Mouse (Mus musculus) cortical plate, adult 2 months (tissue): ENCODE data around the gene Efhd2. TPM values are rescaled to one million over a fixed set of nuclear protein-coding genes. Genes with fewer than 3 reads are reported as not detected.
A peak's percentile ranks its signal among the peaks of the same experiment; 100 is the strongest.

Experiments used
- H3K27ac ChIP-seq: fragments of 200-500 bp; 2 replicates; pipeline ENCODE4 v1.5.1; 2012; ENCODE audit warnings: low read length, control low read depth, inconsistent platforms; ENCODE audit not compliant: insufficient read depth
- H3K4me1 ChIP-seq: fragments of 200-500 bp; 2 replicates; pipeline ENCODE4 v1.6.1; 2011; ENCODE audit warnings: low read length; ENCODE audit not compliant: control insufficient read depth, insufficient read depth
- H3K4me3 ChIP-seq: fragments of 200-500 bp; 2 replicates; pipeline ENCODE4 v1.5.1; 2011; ENCODE audit warnings: mild to moderate bottlenecking, low read length, control low read depth; ENCODE audit not compliant: insufficient read depth
- CTCF ChIP-seq: fragments of 200-500 bp; IDR thresholded peaks from 2 replicates; pipeline ENCODE4 v1.5.1; 2011; ENCODE audit warnings: mild to moderate bottlenecking, control low read depth, low read length; ENCODE audit not compliant: insufficient read depth; ENCODE audit errors: extremely low read depth
- POLR2A ChIP-seq: fragments of 200-500 bp; IDR thresholded peaks from 2 replicates; pipeline ENCODE4 v1.6.1; 2011; ENCODE audit warnings: mild to moderate bottlenecking, low read length, control low read depth; ENCODE audit not compliant: insufficient read depth; ENCODE audit errors: extremely low read depth
- polyA plus RNA-seq: library from polyadenylated mRNA; depleted of rRNA; stranded (reverse); fragments of >200 nt; gene quantifications from 2 replicates; pipeline ENCODE4 v1.2.3, GENCODE M21; 2012

Efhd2 gene
- polyA plus RNA-seq, 1 experiment, result 365 TPM

DNA sequence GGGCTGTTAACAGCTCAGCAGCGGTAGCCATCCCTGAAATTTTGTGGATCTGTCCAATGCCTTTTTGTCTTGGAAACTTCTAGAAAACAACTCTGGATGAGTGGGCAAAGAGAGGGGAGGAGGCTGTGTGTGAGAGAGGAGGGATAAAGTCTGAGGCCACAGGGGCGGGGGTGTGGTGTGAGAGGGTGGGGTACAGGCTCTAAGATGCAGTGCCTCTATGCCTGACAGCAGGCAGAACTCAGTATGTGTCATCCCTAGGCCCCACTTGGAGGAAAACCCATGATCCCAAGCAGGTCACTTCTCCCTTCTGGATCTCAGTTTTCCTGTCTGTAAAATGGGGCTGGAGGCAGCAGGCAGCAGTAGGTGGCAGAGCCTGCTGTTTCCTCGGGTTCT lies 3.4 kb downstream of the Efhd2 start:
- Histone ChIP-seq H3K4me1 (peaks cover 13% of the 10 kb centered on the region), H3K27ac (peak overlapping the region; percentile 39), H3K4me3 (peak overlapping the region; percentile 94; the same call in 1 of the 2 replicates)
- TF ChIP-seq POLR2A (no peak), CTCF (no peak)

DNA sequence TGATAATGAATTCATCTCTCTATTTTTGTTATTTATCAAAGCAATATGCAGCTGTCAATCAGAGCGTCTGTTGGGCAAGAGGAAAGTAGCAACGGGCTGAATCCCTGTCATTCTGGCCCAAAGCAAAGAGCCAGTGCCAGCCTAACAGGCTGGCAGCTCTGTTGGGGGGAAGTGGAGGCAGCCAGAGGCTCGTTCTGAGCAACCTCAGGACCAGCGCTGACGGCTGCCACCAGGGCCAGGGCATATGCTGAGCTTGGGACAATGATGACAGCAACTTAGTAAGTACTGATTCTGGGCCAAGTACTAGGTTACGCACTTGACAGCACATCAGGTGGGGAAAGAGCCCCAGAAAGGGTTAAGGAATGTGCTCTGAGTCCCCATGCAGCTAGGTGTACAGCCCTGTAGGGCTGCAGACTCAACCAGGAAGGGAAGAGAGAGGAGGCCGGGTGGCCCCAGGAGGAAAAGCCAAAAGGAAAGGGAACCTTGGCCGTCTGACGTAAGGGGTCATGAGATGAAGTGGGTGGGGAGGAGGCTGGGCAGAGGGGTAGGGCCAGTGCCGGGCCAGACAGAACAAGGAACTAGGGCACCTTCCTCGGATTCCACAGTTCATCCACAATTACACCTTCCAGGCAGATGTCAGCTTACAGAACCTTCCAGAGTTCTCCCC lies 3.9 kb downstream of the Efhd2 start:
- H3K4me3 ChIP-seq, result peak overlapping the region; percentile 94; the same call in 1 of the 2 replicates
- H3K27ac ChIP-seq, result peak overlapping the region; percentile 39
- TF ChIP-seq CTCF (no peak), POLR2A (0 out of 2 replicates have a peak, but pooled peaks have one; percentile 21)
- H3K4me1 ChIP-seq, result peaks cover 13% of the 10 kb centered on the region

DNA sequence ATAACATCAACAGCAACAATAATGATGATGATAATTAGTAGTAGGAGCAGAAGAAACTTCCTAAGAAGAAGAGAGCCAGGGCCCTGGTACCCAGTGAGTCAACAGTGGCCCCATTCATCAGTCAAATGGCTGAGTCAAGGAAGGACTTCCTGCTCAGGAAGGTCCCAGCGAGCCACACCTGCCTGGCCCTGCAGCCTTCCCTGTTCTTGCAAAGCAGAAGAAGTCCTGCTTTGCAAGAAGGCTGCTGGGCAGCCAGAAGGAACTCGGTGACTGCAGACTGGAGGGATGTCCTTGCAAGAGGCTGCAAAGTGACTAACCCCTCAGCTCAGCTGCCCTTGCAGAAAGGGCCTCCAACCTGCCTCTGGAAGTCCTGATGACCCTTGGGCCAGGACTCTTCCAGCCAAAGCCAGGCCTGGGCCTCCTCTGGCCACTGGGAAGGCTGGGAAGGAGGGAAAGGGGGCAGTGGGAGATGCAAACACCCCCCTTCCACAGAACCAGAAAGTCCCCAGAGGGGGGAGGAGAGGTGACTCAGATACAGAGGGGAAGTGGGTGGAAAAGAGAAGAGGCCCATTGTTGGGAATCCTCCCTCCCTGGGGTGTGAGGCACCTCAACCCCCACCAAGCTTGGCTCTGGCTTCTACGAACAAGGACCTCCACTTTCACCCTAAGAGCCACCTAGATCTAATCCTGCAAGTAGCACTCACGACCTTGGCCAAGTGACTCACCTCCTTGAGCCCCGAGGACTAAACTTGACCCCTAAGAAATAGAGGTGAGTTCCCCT lies 5.1 kb downstream of the Efhd2 start:
- no peak overlapping the region; the same call in 1 of the 2 replicates for H3K4me3 ChIP-seq
- peaks cover 13% of the 10 kb centered on the region for H3K4me1 ChIP-seq
- TF ChIP-seq CTCF (no peak), POLR2A (no peak)
- 0 out of 2 replicates have a peak overlapping the region, but pooled peaks have one; percentile 20 for H3K27ac ChIP-seq

DNA sequence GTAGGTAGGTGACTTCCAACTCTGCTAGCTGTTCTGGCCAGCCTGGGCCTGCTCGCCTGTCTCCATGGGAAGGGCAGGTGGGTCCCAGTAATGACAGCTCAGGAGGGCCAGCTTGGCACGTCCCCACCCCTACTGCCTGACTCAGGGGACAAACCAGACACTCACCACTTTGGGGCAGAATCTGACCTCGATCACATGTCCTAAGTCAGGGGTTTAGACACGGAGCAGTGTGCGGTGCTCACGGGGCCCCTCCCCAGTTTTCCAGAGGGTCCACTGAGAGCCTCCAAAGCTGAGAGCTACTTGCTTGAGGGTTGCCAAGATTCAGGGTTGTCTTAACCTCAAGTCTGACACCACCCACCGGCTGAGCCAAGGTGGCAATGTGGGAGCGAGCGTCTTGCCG lies 6.7 kb downstream of the Efhd2 start:
- Histone ChIP-seq H3K4me1 (peaks cover 13% of the 10 kb centered on the region), H3K4me3 (no peak overlapping the region), H3K27ac (no peak overlapping the region)
- TF ChIP-seq POLR2A (no peak), CTCF (no peak)

DNA sequence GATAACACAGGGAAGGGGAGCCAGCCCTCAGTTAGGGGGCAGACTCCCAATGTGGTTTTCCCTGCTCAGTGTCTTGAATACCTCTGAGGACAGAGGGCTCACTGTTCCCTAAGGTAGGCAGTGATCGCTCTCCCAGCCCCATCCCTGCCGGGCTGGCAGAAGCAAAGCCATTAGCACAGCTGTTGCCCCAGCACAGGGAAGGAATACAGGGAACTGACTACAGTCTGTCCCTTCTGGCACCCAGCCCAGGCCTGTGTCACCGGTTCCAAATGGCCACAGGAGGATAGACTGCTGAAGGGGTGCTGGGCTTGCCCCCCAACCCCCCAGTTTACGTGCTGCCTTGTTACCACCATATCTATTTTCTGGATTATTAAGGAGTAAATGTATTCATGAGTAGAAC lies 7.2 kb downstream of the Efhd2 start:
- H3K27ac ChIP-seq, result peak overlapping the region; percentile 62
- no peak for TF ChIP-seq POLR2A
- TF ChIP-seq CTCF, result no peak
- no peak overlapping the region for H3K4me3 ChIP-seq
- H3K4me1 ChIP-seq, result peaks cover 13% of the 10 kb centered on the region

DNA sequence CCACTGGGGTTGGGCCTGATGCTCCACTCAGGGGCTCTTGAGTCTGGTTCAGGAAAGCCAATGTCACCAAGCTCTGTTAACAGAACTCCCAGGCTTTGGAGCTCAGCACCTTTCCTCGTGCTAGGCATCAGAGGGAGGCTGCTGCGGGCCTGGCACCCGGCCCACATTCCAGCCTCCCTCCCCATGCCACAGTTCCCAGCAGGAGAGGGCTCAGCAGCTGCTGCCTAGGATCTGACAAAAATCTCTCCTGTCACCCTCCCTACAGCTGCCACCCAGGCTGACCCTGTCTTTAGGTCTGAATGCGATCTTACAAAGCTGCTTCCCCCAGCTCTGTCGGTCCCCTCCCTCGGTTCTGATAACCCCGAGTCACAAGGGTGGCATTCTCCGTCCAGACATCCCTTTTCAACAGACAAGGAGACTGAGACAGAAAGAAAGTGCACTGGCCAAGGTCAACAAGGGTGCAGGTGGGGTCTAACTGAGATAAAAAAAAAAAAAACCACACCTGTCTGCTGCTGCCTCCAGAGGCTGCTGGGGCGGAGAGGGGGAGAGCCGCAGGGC lies 7.7 kb downstream of the Efhd2 start:
- H3K27ac ChIP-seq, result peak overlapping the region; percentile 62
- TF ChIP-seq POLR2A (no peak), CTCF (no peak)
- no peak overlapping the region for H3K4me3 ChIP-seq
- peaks cover 11% of the 10 kb centered on the region for H3K4me1 ChIP-seq

DNA sequence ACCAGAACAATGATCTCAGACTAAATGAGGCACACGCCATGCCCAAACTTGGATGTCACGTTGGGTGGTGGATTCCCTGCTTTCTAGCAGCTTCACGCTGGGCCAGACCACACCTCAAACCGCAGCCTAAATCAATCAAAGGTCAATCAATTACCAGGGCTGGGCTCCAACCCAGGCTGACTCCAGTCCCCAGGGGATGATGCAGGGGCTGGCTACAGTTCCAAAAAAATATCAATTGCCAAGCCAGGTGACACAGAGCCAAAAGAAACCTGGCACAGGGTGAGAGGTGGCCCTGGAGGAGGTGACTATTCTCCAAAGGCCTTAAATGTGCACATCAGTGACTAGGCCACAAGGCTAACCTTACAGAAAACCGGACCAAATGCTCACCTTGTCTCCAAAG lies 9.1 kb downstream of the Efhd2 start:
- TF ChIP-seq POLR2A, result no peak
- no peak for TF ChIP-seq CTCF
- no peak overlapping the region for H3K27ac ChIP-seq
- H3K4me1 ChIP-seq, result peaks cover 9% of the 10 kb centered on the region
- H3K4me3 ChIP-seq, result no peak overlapping the region

DNA sequence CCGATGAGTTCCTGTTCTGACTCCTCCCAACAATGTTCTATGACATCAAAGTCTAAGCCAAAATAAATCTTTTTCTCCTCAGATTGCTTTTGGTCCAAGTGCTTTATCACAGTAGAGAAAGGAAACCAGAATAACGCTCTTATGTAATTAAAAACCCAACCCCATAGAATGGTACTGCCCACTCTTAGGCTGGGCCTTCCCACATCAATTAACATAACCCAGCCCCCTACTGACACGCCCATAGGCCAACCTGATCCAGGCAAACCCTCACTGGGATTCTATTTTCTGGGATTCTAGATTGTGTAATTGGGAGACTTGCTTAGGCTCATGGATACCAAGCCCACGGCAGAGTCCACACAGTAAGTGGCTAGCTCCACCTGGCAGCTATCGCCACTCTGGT lies 9.7 kb downstream of the Efhd2 start:
- no peak overlapping the region for H3K4me3 ChIP-seq
- H3K27ac ChIP-seq, result no peak overlapping the region
- H3K4me1 ChIP-seq, result peaks cover 9% of the 10 kb centered on the region
- TF ChIP-seq POLR2A, result no peak
- TF ChIP-seq CTCF, result no peak

DNA sequence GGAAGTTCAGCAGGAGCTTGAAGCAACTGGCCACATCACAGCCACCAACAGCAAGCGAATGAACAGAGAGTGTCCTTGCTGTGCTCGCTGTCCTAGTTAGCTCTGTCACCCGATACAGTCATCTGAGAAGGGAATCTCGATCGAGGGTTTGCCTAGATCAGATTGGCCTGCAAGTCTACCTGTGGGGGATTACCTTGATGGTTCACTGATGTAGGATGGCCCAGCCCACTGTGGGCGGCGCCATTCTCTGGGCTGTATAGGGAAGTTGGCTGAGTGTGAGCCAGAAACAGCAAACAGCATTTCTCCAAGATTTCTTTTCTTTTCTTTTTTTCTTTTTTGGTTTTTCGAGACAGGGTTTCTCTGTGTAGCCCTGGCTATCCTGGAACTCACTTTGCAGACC lies 10.2 kb downstream of the Efhd2 start:
- no peak overlapping the region for H3K4me3 ChIP-seq
- TF ChIP-seq POLR2A (no peak), CTCF (no peak)
- no peak overlapping the region for H3K27ac ChIP-seq
- peaks cover 9% of the 10 kb centered on the region for H3K4me1 ChIP-seq

DNA sequence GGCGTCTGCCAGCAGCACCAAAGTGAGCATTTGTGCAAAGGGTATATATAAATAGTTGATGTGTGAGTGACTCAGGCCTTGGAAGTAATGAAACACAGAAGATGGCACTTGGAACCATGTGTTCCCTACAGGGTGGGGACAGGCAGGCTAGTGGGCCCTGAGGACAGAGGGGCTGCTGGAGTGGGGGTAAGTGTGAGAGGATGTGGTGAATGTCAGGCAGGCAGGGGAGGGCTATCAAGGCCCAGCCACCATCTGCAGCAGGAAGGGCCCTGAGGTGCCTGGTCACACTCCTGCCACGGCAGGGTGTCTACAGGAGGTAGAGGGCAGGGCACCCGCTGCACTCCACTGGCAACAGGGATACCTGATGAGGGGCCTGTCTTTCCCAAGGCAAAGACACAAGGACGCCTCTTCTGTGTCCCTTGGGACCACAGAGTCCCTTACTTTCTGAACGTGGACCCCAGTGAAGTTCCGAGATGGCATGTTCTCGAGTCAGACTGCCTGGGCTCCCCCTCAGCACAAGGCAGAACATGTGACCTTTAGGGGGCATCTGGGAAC lies 10.9 kb downstream of the Efhd2 start:
- 0 out of 2 replicates have a peak overlapping the region, but pooled peaks have one; percentile 45 for H3K27ac ChIP-seq
- no peak overlapping the region for H3K4me3 ChIP-seq
- TF ChIP-seq POLR2A (no peak), CTCF (no peak)
- peaks cover 9% of the 10 kb centered on the region for H3K4me1 ChIP-seq

DNA sequence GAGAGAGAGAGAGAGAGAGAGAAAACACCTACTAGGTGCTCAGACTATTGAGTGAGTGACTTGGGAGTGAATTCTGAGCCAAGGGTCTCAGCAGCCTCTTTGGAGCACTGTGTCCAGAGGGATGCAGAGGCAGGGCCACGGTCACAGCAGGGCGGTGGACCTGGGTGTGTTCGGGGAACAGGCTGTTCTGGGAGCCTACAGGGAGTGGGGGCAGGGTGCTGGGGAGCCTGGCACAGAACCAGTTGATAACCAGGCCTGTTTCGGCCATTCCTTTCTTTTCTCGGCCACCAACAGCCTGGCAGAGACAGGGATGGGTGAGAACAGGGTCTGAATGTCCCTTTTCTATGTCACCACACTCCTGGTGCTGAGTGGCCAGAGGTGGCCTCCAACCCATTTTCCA lies 11.9 kb downstream of the Efhd2 start:
- Histone ChIP-seq H3K4me1 (peaks cover 7% of the 10 kb centered on the region), H3K4me3 (no peak overlapping the region), H3K27ac (peak overlapping the region; percentile 45; the same call in 1 of the 2 replicates)
- TF ChIP-seq POLR2A (no peak), CTCF (no peak)
